Mouse (Mus musculus): Measurements from ENCODE around the gene Zfp335. TPM values are rescaled to one million over a fixed set of nuclear protein-coding genes. Genes with fewer than 3 reads are reported as not detected.

The Zfp335 gene
- total and polyA plus RNA-seq, 2 experiments from 2014 or later: 9.0 to 28.3 TPM

- Histone ChIP-seq H3K4me2 (ENCODE audit: low read depth, low read length) (no peak overlapping the region), H3K9me3 (ENCODE audit: low read length) (no peaks in the 10 kb centered on the region), H3K4me3 (ENCODE audit: low read length) (no peak overlapping the region), H3K27me3 (ENCODE audit: insufficient read depth, low read length) (peaks cover 24% of the 10 kb centered on the region), H3K4me1 (ENCODE audit: insufficient read depth, low read length) (no peaks in the 10 kb centered on the region), H3K27ac (no peak overlapping the region), H3K9ac (replicated peaks; ENCODE audit: low read length) (no peak overlapping the region), H3K36me3 (ENCODE audit: insufficient read depth, low read length) (no peaks in the 10 kb centered on the region)
- DNase-seq (ENCODE audit: low spot score) (no peak), ATAC-seq (no peak)
- 43% methylated on average over 13 of the region's 13 CpGs for WGBS
- peak; percentile 21; the same call in 1 of the 2 replicates for TF ChIP-seq CTCF (IDR thresholded peaks at IDR 0.05; ENCODE audit: low read depth)
Measured at GRCm38 (mm10) chr2:164952448-164952847, 40.9 kb upstream of the Zfp335 start.

GRCm38 (mm10) chr2:164951745-164952144 lies 40.2 kb upstream of the Zfp335 start:
- DNase-seq (ENCODE audit: low spot score): no peak
- Histone ChIP-seq H3K4me2 (ENCODE audit: low read depth, low read length) (no peak overlapping the region), H3K9me3 (ENCODE audit: low read length) (no peaks in the 10 kb centered on the region), H3K9ac (replicated peaks; ENCODE audit: low read length) (no peak overlapping the region), H3K4me3 (ENCODE audit: low read length) (no peak overlapping the region), H3K36me3 (ENCODE audit: insufficient read depth, low read length) (no peaks in the 10 kb centered on the region), H3K27ac (no peak overlapping the region), H3K4me1 (ENCODE audit: insufficient read depth, low read length) (no peaks in the 10 kb centered on the region), H3K27me3 (ENCODE audit: insufficient read depth, low read length) (peaks cover 24% of the 10 kb centered on the region)
- 79% methylated on average over 4 of the region's 4 CpGs for WGBS
- peak; percentile 53 for TF ChIP-seq CTCF (IDR thresholded peaks at IDR 0.05; ENCODE audit: low read depth)
- no peak for ATAC-seq

- peak; percentile 64 for TF ChIP-seq CTCF (IDR thresholded peaks at IDR 0.05; ENCODE audit: low read depth)
- DNase-seq (ENCODE audit: low spot score) (peak; percentile 38), ATAC-seq (no peak)
- Histone ChIP-seq H3K27ac (no peak overlapping the region), H3K9me3 (ENCODE audit: low read length) (no peaks in the 10 kb centered on the region), H3K27me3 (ENCODE audit: insufficient read depth, low read length) (peaks cover 24% of the 10 kb centered on the region), H3K4me1 (ENCODE audit: insufficient read depth, low read length) (no peaks in the 10 kb centered on the region), H3K4me3 (ENCODE audit: low read length) (no peak overlapping the region), H3K36me3 (ENCODE audit: insufficient read depth, low read length) (no peaks in the 10 kb centered on the region), H3K4me2 (ENCODE audit: low read depth, low read length) (no peak overlapping the region), H3K9ac (replicated peaks; ENCODE audit: low read length) (no peak overlapping the region)
- WGBS: 29% methylated on average over 13 of the region's 13 CpGs
Measured at GRCm38 (mm10) chr2:164950501-164950900, 38.9 kb upstream of the Zfp335 start.

- Histone ChIP-seq H3K27ac (no peak overlapping the region), H3K9ac (replicated peaks; ENCODE audit: low read length) (no peak overlapping the region), H3K4me3 (ENCODE audit: low read length) (peak overlapping the region; percentile 7; the same call in 1 of the 2 replicates), H3K9me3 (ENCODE audit: low read length) (no peaks in the 10 kb centered on the region), H3K4me1 (ENCODE audit: insufficient read depth, low read length) (no peaks in the 10 kb centered on the region), H3K36me3 (ENCODE audit: insufficient read depth, low read length) (no peaks in the 10 kb centered on the region), H3K27me3 (ENCODE audit: insufficient read depth, low read length) (peaks cover 24% of the 10 kb centered on the region), H3K4me2 (ENCODE audit: low read depth, low read length) (0 out of 2 replicates have a peak overlapping the region, but pooled peaks have one; percentile 19)
- 7% methylated on average over 25 of the region's 25 CpGs for WGBS
- ATAC-seq (no peak), DNase-seq (ENCODE audit: low spot score) (no peak)
- no peak for TF ChIP-seq CTCF (IDR thresholded peaks at IDR 0.05; ENCODE audit: low read depth)
Measured at GRCm38 (mm10) chr2:164948962-164949361, 37.4 kb upstream of the Zfp335 start.

GRCm38 (mm10) chr2:164947930-164948329 lies 36.4 kb upstream of the Zfp335 start:
- peaks cover 24% of the 10 kb centered on the region for H3K27me3 ChIP-seq (ENCODE audit: insufficient read depth, low read length)
- no peak overlapping the region for H3K4me2 ChIP-seq (ENCODE audit: low read depth, low read length)
- H3K36me3 ChIP-seq (ENCODE audit: insufficient read depth, low read length): no peaks in the 10 kb centered on the region
- 13% methylated on average over 7 of the region's 7 CpGs for WGBS
- no peak for DNase-seq (ENCODE audit: low spot score)
- no peaks in the 10 kb centered on the region for H3K4me1 ChIP-seq (ENCODE audit: insufficient read depth, low read length)
- H3K9me3 ChIP-seq (ENCODE audit: low read length): no peaks in the 10 kb centered on the region
- H3K4me3 ChIP-seq (ENCODE audit: low read length): no peak overlapping the region
- no peak overlapping the region for H3K27ac ChIP-seq
- no peak for TF ChIP-seq CTCF (IDR thresholded peaks at IDR 0.05; ENCODE audit: low read depth)
- no peak overlapping the region for H3K9ac ChIP-seq (replicated peaks; ENCODE audit: low read length)
- ATAC-seq: no peak

- Histone ChIP-seq H3K9me3 (ENCODE audit: low read length) (no peaks in the 10 kb centered on the region), H3K27me3 (ENCODE audit: insufficient read depth, low read length) (peaks cover 24% of the 10 kb centered on the region), H3K27ac (no peak overlapping the region), H3K4me3 (ENCODE audit: low read length) (no peak overlapping the region), H3K4me1 (ENCODE audit: insufficient read depth, low read length) (no peaks in the 10 kb centered on the region), H3K9ac (replicated peaks; ENCODE audit: low read length) (no peak overlapping the region), H3K36me3 (ENCODE audit: insufficient read depth, low read length) (no peaks in the 10 kb centered on the region), H3K4me2 (ENCODE audit: low read depth, low read length) (no peak overlapping the region)
- WGBS: 35% methylated on average over 4 of the region's 4 CpGs
- DNase-seq (ENCODE audit: low spot score) (no peak), ATAC-seq (no peak)
- no peak for TF ChIP-seq CTCF (IDR thresholded peaks at IDR 0.05; ENCODE audit: low read depth)
Measured at GRCm38 (mm10) chr2:164947506-164947905, 35.9 kb upstream of the Zfp335 start.

- Histone ChIP-seq H3K4me1 (ENCODE audit: insufficient read depth, low read length) (peaks cover 7% of the 10 kb centered on the region), H3K27ac (no peak overlapping the region), H3K9me3 (ENCODE audit: low read length) (no peaks in the 10 kb centered on the region), H3K36me3 (ENCODE audit: insufficient read depth, low read length) (no peaks in the 10 kb centered on the region), H3K9ac (replicated peaks; ENCODE audit: low read length) (no peak overlapping the region), H3K4me2 (ENCODE audit: low read depth, low read length) (no peak overlapping the region), H3K4me3 (ENCODE audit: low read length) (no peak overlapping the region), H3K27me3 (ENCODE audit: insufficient read depth, low read length) (peaks cover 3% of the 10 kb centered on the region; the same call in 1 of the 2 replicates)
- ATAC-seq: no peak
- TF ChIP-seq CTCF (IDR thresholded peaks at IDR 0.05; ENCODE audit: low read depth): no peak
- WGBS: 23% methylated on average over 5 of the region's 5 CpGs
- no peak for DNase-seq (ENCODE audit: low spot score)
Measured at GRCm38 (mm10) chr2:164942692-164943290, 31.2 kb upstream of the Zfp335 start.
